Mouse (Mus musculus) urinary bladder, postnatal 4 days (tissue): ENCODE measurements around the gene Zfp316.

Experiments used
- DNase-seq, 2 experiments: peaks; one replicate each; pipeline ENCODE4 v3.0.0; 2021 to 2022; ENCODE audit warnings: low spot score in 2 of 2

Gene Zfp316

DNA sequence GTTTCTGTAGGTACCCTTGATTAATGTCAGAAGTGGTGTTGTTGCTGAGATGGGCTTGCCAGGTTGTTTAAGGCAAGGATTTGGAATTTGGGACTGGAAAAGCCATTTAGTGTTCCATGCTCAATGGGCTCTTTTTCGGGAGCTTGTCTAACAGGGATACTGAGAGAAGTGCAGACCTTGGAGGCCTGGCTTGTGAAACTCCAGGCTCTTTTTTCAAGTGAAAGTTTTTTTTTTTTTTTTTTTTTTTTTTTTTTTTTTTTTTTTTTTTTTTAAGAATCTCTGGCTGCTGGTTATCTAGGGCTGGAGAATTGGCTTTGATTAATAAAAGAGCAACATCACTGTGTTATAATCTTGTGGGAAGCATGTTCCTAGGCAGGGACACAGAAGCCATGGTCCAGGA lies 47.5 kb downstream of the Zfp316 start:
- no peak for DNase-seq

DNA sequence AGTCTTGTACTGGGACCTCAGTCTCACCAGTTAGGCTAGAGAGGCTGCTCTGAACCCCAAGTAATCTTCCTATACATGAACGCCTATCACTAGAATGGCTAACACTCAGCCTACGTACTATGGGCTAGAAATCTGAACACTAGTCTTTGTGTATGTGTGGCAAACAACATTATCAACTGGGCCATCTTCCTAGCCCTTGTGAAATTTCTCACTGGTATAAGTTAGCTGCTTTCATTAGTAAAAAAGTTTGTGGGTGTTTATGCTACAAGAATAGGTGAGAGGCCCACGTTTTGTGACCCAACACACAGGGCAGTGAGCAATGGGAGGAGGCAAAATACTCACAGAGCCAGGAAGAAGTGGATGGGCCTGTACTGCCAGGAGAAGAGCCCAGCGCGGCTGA lies 48.8 kb downstream of the Zfp316 start:
- DNase-seq: no peak

DNA sequence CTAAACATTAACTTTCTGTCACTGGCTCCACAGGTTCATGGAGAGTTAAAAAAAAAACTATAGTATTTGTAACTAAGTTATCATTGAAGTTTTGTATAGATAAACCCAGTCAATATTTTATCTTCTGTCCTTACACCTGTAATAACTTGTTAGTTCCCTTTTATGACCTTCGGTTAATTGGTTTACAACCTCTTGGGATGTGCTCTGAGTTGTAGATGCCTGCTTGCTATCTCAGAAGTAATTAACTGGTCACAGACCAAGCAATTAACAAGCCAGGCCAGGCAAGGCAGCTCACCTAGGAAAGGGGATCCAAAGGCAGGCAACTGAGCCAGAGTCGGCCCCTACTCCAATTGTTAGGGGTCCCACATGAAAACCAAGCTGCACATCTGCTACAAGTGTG lies 56.0 kb downstream of the Zfp316 start:
- DNase-seq: no peak

DNA sequence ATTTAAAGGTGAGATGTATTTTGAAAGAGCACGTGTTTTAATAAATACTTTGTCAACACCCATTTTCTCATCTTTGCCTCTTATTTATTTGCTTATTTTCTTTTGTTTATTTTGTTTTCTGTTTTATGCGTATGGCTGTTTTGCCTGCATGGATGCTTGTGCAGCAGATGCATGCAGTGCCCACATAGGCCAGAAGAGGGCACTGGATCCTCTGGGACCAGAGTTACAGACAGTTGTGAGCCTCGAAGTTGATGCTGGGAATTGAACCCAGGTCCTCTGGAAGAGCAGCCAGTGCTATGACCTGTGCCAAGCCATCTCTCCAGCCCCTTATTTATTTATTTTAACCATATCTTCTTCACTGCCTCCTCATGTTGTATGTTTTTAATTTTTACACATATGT lies 64.8 kb downstream of the Zfp316 start:
- no peak for DNase-seq
